Mouse (Mus musculus) hindbrain, embryonic 11.5 days (tissue): ENCODE results near the gene Nek10. TPM values are rescaled to one million over a fixed set of nuclear protein-coding genes. Genes with fewer than 3 reads are reported as not detected.

Experiments
- polyA plus RNA-seq: library from polyadenylated mRNA; unstranded; fragments of >200 nt; fragmentation: Nextera tagmentation; extraction: Ambion mirVana; gene quantifications from 2 replicates; pipeline ENCODE4 v1.2.1, GENCODE M21; 2014

Gene Nek10
- polyA plus RNA-seq, 1 experiment from 2014 or later: 0.19 TPM

Other genes with a start within 250 kb of the Nek10 start
- 27.0 and 38.4 TPM in 2 replicates for gene Slc4a7, start 101.1 kb upstream of the Nek10 start, polyA plus RNA-seq